Mouse (Mus musculus) limb, embryonic 12.5 days (tissue): ENCODE measurements around the gene Iqgap2. TPM values are rescaled to one million over a fixed set of nuclear protein-coding genes. Genes with fewer than 3 reads are reported as not detected.

ENCODE experiments used
- ATAC-seq: fragments of 200-750 bp; cut with Nextera tagmentation; 2 replicates; pipeline ENCODE4 v1.8.0; 2017; ENCODE audit warnings: low read depth, moderate TSS enrichment; ENCODE audit not compliant: insufficient number of reproducible peaks, insufficient read depth, low FRiP score, low TSS enrichment
- H3K27ac ChIP-seq: fragments of 300-500 bp; sonication (generic); 2 replicates; pipeline ENCODE4 v1.5.1; 2016; ENCODE audit warnings: mild to moderate bottlenecking, moderate library complexity
- H3K27me3 ChIP-seq: fragments of 300-500 bp; sonication (generic); 2 replicates; pipeline ENCODE4 v1.6.1; 2016; ENCODE audit warnings: mild to moderate bottlenecking, moderate library complexity
- H3K36me3 ChIP-seq: fragments of 300-500 bp; sonication (generic); 2 replicates; pipeline ENCODE4 v1.6.1; 2016; ENCODE audit warnings: mild to moderate bottlenecking, moderate library complexity
- H3K4me1 ChIP-seq: fragments of 300-500 bp; sonication (generic); replicated peaks from 2 replicates; pipeline ENCODE4 v1.6.1; 2016
- H3K4me2 ChIP-seq: fragments of 300-500 bp; sonication (generic); 2 replicates; pipeline ENCODE4 v1.6.1; 2016; ENCODE audit warnings: mild to moderate bottlenecking, moderate library complexity
- H3K4me3 ChIP-seq: fragments of 300-500 bp; sonication (generic); replicated peaks from 2 replicates; pipeline ENCODE4 v1.5.1; 2016; ENCODE audit warnings: mild to moderate bottlenecking
- H3K9ac ChIP-seq: fragments of 300-500 bp; sonication (generic); replicated peaks from 2 replicates; pipeline ENCODE4 v1.6.1; 2016; ENCODE audit warnings: mild to moderate bottlenecking, moderate library complexity
- H3K9me3 ChIP-seq: fragments of 300-500 bp; sonication (generic); 2 replicates; pipeline ENCODE4 v1.6.1; 2016; ENCODE audit warnings: mild to moderate bottlenecking, moderate library complexity
- WGBS: fragments of 180-500 bp; shearing (Covaris S2); methylation state at CpG from one replicate; pipeline ENCODE4 v1.1.7; 2016; 5-methylcytosine and 5-hydroxymethylcytosine counted together
- polyA plus RNA-seq: library from polyadenylated mRNA; unstranded; fragments of >200 nt; fragmentation: Nextera tagmentation; extraction: Ambion mirVana; gene quantifications from 2 replicates; pipeline ENCODE4 v1.2.1, GENCODE M21; 2016

Iqgap2 gene
- polyA plus RNA-seq, 1 experiment from 2014 or later, result 12.1 TPM

- 89% methylated on average over 7 of the region's 7 CpGs for WGBS
- no peaks in the 10 kb centered on the region for H3K4me1 ChIP-seq
- H3K9me3 ChIP-seq, result no peaks in the 10 kb centered on the region
- H3K36me3 ChIP-seq, result peaks cover 37% of the 10 kb centered on the region
- no peak overlapping the region for H3K4me3 ChIP-seq
- no peaks in the 10 kb centered on the region for H3K27me3 ChIP-seq
- ATAC-seq, result no peak
- H3K27ac ChIP-seq, result no peak overlapping the region
- H3K9ac ChIP-seq, result no peak overlapping the region
- no peak overlapping the region for H3K4me2 ChIP-seq
Observed at GRCm38 (mm10) chr13:95672372-95672771, 219.3 kb downstream of the Iqgap2 start.

DNA sequence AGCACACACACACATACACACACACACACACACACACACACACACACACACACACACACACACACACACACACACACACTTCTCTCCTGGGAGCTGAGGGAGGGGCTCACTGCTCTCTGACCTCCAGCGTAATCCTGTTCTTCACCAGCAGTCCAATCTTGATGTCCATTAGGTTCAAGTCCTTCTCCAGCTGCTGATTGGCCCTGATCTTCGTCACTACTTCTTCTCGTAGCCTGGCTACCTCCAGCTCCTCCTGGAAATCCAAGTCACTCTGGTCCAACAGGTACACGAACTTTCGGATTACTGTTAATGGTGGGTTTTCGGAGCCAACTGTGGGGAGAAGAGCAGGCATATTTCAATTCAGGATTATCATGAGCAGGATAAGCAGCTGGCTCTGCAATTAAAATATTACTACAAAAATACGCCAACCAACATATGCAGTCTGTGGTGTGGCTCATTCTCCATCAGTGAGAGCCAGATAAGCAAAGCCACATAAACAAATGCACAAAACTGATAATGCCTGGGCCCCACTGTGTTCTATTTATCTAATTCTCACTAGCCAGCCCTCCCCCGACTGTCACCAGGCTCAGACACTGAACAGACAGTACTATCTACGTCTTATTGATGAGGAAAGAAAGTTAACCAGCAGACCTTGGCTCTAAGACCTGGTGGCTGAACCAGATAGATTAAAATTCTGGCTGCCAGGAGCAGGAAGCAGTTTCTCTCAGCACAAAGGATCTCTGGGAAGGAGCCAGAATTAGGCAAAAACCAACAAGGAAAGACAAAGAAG lies 220.4 kb downstream of the Iqgap2 start:
- H3K4me2 ChIP-seq, result no peak overlapping the region
- no peaks in the 10 kb centered on the region for H3K27me3 ChIP-seq
- WGBS, result 80% methylated on average over 9 of the region's 9 CpGs
- no peaks in the 10 kb centered on the region for H3K9me3 ChIP-seq
- no peak overlapping the region for H3K27ac ChIP-seq
- no peak for ATAC-seq
- no peak overlapping the region for H3K9ac ChIP-seq
- H3K36me3 ChIP-seq, result peaks cover 37% of the 10 kb centered on the region
- no peak overlapping the region for H3K4me3 ChIP-seq
- no peaks in the 10 kb centered on the region for H3K4me1 ChIP-seq

DNA sequence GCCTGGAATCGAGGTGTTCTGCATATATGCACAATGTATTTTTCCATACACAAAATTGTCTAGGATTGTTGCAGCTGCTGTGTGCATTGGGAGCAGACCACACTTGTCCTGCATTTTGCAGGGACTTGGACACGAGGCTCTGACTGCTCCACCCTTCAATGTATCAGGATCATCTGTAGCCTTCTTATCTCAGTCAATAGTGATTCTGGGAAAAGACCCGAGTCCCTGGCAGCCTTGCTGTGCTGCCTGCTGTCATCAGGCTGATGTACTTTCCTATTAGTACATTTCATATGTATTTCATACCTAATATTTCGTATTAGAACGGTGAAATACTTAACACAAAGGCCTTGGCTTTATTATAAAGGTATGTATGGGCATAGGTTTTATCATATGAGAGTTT lies 221.2 kb downstream of the Iqgap2 start:
- Histone ChIP-seq H3K27ac (no peak overlapping the region), H3K9me3 (no peaks in the 10 kb centered on the region), H3K9ac (no peak overlapping the region), H3K36me3 (peaks cover 37% of the 10 kb centered on the region), H3K4me2 (no peak overlapping the region), H3K4me1 (no peaks in the 10 kb centered on the region), H3K27me3 (no peaks in the 10 kb centered on the region), H3K4me3 (no peak overlapping the region)
- WGBS, result 87% methylated on average over 5 of the region's 5 CpGs
- ATAC-seq, result no peak

GRCm38 (mm10) chr13:95667260-95667659 lies 224.5 kb downstream of the Iqgap2 start:
- Histone ChIP-seq H3K9me3 (no peaks in the 10 kb centered on the region), H3K4me1 (no peaks in the 10 kb centered on the region), H3K27me3 (no peaks in the 10 kb centered on the region), H3K4me3 (no peak overlapping the region), H3K9ac (no peak overlapping the region), H3K27ac (no peak overlapping the region), H3K36me3 (peaks cover 55% of the 10 kb centered on the region), H3K4me2 (no peak overlapping the region)
- 16% methylated on average over 7 of the region's 7 CpGs for WGBS
- no peak for ATAC-seq

DNA sequence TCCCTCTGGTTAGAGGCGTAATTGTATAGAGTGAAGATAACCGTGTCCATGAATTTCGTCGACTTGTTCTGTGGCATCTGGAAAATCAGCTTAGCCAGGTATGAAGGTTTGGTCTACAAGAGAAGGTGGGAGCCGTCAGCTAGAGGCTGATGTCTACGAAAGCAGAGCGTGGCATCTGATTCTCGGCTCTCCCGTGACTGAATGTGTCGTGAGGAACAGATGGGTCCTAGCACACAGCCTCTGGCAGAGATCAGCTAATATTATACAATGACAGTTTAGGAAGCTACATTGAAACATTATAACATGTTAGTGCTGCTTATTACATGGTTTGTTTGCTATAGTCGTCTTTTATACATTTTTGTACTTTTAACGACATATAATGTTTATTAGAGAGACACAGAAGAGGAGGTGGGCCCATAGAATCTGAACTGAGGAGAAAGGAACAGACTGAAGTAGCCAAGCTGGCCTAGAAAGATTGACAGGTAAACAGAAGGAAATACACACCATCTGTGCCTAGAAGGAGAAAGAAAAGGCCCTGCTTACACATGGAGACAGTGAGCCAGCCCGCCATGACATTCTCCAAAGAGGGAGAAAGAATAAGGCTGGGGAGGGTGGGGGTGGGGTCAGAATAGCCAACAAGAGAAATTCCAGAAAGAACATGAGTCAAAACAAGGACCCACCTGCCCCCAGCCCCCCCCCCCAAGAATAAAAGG lies 225.9 kb downstream of the Iqgap2 start:
- H3K9ac ChIP-seq, result no peak overlapping the region
- H3K27ac ChIP-seq, result no peak overlapping the region
- no peak overlapping the region for H3K4me3 ChIP-seq
- 89% methylated on average over 13 of the region's 13 CpGs for WGBS
- no peaks in the 10 kb centered on the region for H3K27me3 ChIP-seq
- no peak overlapping the region for H3K4me2 ChIP-seq
- H3K9me3 ChIP-seq, result no peaks in the 10 kb centered on the region
- H3K4me1 ChIP-seq, result no peaks in the 10 kb centered on the region
- ATAC-seq, result no peak
- peaks cover 59% of the 10 kb centered on the region for H3K36me3 ChIP-seq

DNA sequence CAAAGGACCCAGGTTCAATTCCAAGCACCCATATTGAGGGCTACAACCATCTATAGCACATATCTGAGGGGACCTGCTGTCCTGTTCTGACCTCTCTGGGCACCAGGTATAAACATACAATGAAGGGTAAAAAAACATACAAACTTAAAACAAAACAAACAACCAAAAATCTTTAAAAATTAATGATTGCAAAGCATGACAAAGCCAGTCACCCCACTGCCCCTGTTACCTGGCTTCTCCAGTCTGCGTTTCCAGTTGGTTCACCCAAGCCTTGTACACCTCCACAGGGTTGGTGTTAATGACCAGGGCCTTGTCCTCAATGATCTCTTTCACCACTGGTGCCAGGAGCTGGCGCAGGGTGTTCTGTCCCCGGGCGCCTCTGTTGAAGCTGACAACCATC lies 227.9 kb downstream of the Iqgap2 start:
- H3K4me1 ChIP-seq, result no peaks in the 10 kb centered on the region
- no peak overlapping the region for H3K27ac ChIP-seq
- H3K4me3 ChIP-seq, result no peak overlapping the region
- WGBS, result 100% methylated on average over 4 of the region's 4 CpGs
- peaks cover 58% of the 10 kb centered on the region for H3K36me3 ChIP-seq
- H3K9ac ChIP-seq, result no peak overlapping the region
- no peak for ATAC-seq
- no peaks in the 10 kb centered on the region for H3K27me3 ChIP-seq
- no peak overlapping the region for H3K4me2 ChIP-seq
- no peaks in the 10 kb centered on the region for H3K9me3 ChIP-seq

DNA sequence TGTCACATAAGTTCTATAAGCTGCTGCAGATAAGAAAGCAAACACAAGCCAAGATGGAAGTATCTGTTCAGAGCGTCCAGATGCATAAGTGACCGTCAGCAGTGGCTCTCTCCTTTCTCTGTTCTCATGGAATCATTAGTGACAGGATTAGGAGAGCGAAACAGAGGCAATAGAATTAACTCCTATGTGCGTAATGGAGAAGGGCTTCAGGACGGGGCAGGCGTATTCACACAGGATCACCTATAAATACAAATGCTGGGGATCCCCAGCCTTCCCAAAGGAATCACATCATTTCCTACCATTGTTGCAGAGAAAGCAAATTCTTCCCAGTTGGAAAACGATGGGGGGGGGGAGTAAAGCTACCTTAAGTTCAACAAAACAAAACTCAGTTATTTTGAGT lies 232.3 kb downstream of the Iqgap2 start:
- H3K9me3 ChIP-seq, result no peaks in the 10 kb centered on the region
- peaks cover 5% of the 10 kb centered on the region; the same call in 1 of the 2 replicates for H3K4me1 ChIP-seq
- WGBS, result 88% methylated on average over 7 of the region's 7 CpGs
- no peak overlapping the region for H3K4me2 ChIP-seq
- H3K9ac ChIP-seq, result no peak overlapping the region
- peaks cover 56% of the 10 kb centered on the region for H3K36me3 ChIP-seq
- H3K4me3 ChIP-seq, result no peak overlapping the region
- H3K27me3 ChIP-seq, result no peaks in the 10 kb centered on the region
- no peak for ATAC-seq
- H3K27ac ChIP-seq, result no peak overlapping the region

DNA sequence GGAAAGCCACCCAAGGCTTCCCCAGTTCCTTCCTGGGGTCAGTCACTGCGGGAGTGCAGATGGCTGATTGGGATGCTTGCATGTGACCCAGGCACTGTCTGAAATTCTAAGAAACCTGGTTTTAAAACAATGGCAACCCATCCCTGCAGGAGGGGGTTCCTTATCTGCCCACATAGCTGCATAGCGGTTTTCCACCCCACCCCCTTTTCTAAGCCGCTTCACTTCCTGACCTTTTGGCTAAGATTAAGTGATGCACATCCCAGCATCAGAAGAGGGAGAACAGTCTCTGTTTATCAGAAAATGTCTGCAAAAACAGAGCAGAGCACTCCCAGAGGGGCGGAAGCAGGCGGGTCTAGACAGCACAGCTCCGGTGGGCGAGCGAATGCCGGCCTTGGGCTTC lies 234.6 kb downstream of the Iqgap2 start:
- ATAC-seq, result no peak
- Histone ChIP-seq H3K9me3 (no peaks in the 10 kb centered on the region), H3K4me1 (peaks cover 5% of the 10 kb centered on the region; the same call in 1 of the 2 replicates), H3K36me3 (peaks cover 40% of the 10 kb centered on the region), H3K4me2 (no peak overlapping the region), H3K4me3 (no peak overlapping the region), H3K27ac (no peak overlapping the region), H3K9ac (no peak overlapping the region), H3K27me3 (no peaks in the 10 kb centered on the region)
- WGBS, result 79% methylated on average over 9 of the region's 9 CpGs

- Histone ChIP-seq H3K4me2 (no peak overlapping the region), H3K4me3 (no peak overlapping the region), H3K27me3 (no peaks in the 10 kb centered on the region), H3K9me3 (no peaks in the 10 kb centered on the region), H3K36me3 (peaks cover 27% of the 10 kb centered on the region), H3K4me1 (peaks cover 5% of the 10 kb centered on the region; the same call in 1 of the 2 replicates), H3K9ac (no peak overlapping the region), H3K27ac (no peak overlapping the region)
- 8% methylated on average over 9 of the region's 9 CpGs for WGBS
- ATAC-seq, result no peak
Observed at GRCm38 (mm10) chr13:95655284-95655683, 236.4 kb downstream of the Iqgap2 start.

DNA sequence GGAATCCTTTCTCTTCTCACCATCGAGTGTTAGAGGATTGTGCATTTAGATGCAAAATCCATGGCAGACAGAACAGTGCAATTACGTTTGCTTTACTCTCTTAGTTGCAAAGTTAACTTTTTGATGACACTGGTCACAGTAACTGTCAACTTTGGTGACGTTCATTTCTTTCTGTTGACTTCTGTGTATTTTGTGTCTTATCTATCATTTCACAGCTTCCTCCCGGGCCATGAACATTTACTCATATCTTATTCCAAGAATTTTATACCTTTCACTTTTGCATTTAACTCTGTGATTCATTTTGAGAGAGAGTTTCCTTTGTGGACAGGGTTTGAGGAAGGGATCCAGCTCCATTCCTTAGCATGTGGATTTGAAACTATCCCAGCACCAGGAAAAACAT lies 238.0 kb downstream of the Iqgap2 start:
- Histone ChIP-seq H3K9me3 (no peaks in the 10 kb centered on the region), H3K27ac (no peak overlapping the region), H3K4me3 (no peak overlapping the region), H3K27me3 (no peaks in the 10 kb centered on the region), H3K36me3 (peaks cover 24% of the 10 kb centered on the region; the same call in 1 of the 2 replicates), H3K9ac (no peak overlapping the region), H3K4me1 (peaks cover 5% of the 10 kb centered on the region; the same call in 1 of the 2 replicates), H3K4me2 (no peak overlapping the region)
- no peak for ATAC-seq
- 73% methylated on average over 4 of the region's 4 CpGs for WGBS

- WGBS, result 72% methylated on average over 7 of the region's 7 CpGs
- ATAC-seq, result no peak
- H3K36me3 ChIP-seq, result peaks cover 10% of the 10 kb centered on the region; the same call in 1 of the 2 replicates
Observed at GRCm38 (mm10) chr13:95651870-95652668, 239.7 kb downstream of the Iqgap2 start.

More at GRCm38 (mm10) chr13:95651870-95652668, 239.7 kb downstream of the Iqgap2 start:
- Histone ChIP-seq H3K4me1 (peaks cover 10% of the 10 kb centered on the region), H3K27ac (no peak overlapping the region), H3K9me3 (no peaks in the 10 kb centered on the region), H3K4me2 (no peak overlapping the region), H3K4me3 (no peak overlapping the region), H3K9ac (no peak overlapping the region), H3K27me3 (no peaks in the 10 kb centered on the region)
